Mouse (Mus musculus) stomach, embryonic 15.5 days (tissue): ENCODE measurements at regions not wholly inside any gene's neighbourhood (a gene's known extent, or its start where the extent isn't known, plus 50 kb on each side); places are given as distances from the start of the nearest gene placed in this dataset.

Experiments used
- ATAC-seq: fragments of 200-750 bp; cut with Nextera tagmentation; 2 replicates; pipeline ENCODE4 v1.8.0; 2017; ENCODE audit warnings: low read depth, moderate number of reproducible peaks, moderate TSS enrichment; ENCODE audit not compliant: insufficient read depth, low FRiP score
- H3K27ac ChIP-seq: fragments of 300-500 bp; sonication (generic); 2 replicates; pipeline ENCODE4 v1.5.1; 2015; ENCODE audit warnings: mild to moderate bottlenecking, inconsistent platforms
- H3K27me3 ChIP-seq: fragments of 300-500 bp; sonication (generic); replicated peaks from 2 replicates; pipeline ENCODE4 v1.6.1; 2015; ENCODE audit warnings: inconsistent platforms
- H3K36me3 ChIP-seq: fragments of 300-500 bp; sonication (generic); 2 replicates; pipeline ENCODE4 v1.6.1; 2015; ENCODE audit warnings: inconsistent platforms
- H3K4me1 ChIP-seq: fragments of 300-500 bp; sonication (generic); 2 replicates; pipeline ENCODE4 v1.6.1; 2015; ENCODE audit warnings: inconsistent platforms
- H3K4me2 ChIP-seq: fragments of 300-500 bp; sonication (generic); 2 replicates; pipeline ENCODE4 v1.6.1; 2015; ENCODE audit warnings: mild to moderate bottlenecking, inconsistent platforms
- H3K4me3 ChIP-seq: fragments of 300-500 bp; sonication (generic); replicated peaks from 2 replicates; pipeline ENCODE4 v1.5.1; 2015; ENCODE audit warnings: inconsistent platforms
- H3K9ac ChIP-seq: fragments of 300-500 bp; sonication (generic); 2 replicates; pipeline ENCODE4 v1.6.1; 2015; ENCODE audit warnings: inconsistent platforms
- H3K9me3 ChIP-seq: fragments of 300-500 bp; sonication (generic); 2 replicates; pipeline ENCODE4 v1.6.1; 2016; ENCODE audit warnings: inconsistent platforms
- WGBS: fragments of 180-500 bp; shearing (Covaris S2); methylation state at CpG from one replicate; pipeline ENCODE4 v1.1.7; 2015; 5-methylcytosine and 5-hydroxymethylcytosine counted together

DNA sequence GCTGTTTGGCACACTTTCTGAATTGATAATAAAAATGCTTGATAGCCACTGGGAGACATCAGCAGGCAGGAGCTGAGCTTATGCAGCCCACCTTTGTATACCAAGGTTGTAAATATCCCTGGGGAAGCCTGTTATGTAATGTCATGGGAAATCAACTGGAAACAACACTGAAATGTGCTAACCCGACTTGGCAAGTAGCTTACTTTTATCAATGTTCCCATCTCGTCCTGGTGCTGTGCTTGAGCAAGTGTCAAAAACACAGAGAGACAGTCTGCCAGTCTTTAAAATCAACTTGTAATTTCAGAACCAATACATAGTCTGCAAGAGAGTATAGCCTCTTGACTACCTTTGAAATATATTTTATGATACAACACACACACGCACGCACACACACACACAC lies 391.7 kb upstream of the Fam241a start:
- Histone ChIP-seq H3K27ac (no peak overlapping the region), H3K36me3 (no peaks in the 10 kb centered on the region), H3K4me2 (no peak overlapping the region), H3K9me3 (no peaks in the 10 kb centered on the region), H3K9ac (no peak overlapping the region), H3K4me1 (no peaks in the 10 kb centered on the region), H3K4me3 (no peak overlapping the region), H3K27me3 (no peaks in the 10 kb centered on the region)
- ATAC-seq, result no peak
- 62% methylated on average over 4 of the region's 4 CpGs for WGBS

- Histone ChIP-seq H3K9me3 (no peaks in the 10 kb centered on the region), H3K4me3 (no peak overlapping the region), H3K36me3 (no peaks in the 10 kb centered on the region), H3K27me3 (no peaks in the 10 kb centered on the region), H3K4me2 (no peak overlapping the region), H3K9ac (no peak overlapping the region), H3K4me1 (no peaks in the 10 kb centered on the region), H3K27ac (no peak overlapping the region)
- WGBS, result 22% methylated on average over 6 of the region's 6 CpGs
- peak; percentile 73 for ATAC-seq
Measured at GRCm38 (mm10) chr3:128285214-128285613, 389.1 kb upstream of the Fam241a start.

DNA sequence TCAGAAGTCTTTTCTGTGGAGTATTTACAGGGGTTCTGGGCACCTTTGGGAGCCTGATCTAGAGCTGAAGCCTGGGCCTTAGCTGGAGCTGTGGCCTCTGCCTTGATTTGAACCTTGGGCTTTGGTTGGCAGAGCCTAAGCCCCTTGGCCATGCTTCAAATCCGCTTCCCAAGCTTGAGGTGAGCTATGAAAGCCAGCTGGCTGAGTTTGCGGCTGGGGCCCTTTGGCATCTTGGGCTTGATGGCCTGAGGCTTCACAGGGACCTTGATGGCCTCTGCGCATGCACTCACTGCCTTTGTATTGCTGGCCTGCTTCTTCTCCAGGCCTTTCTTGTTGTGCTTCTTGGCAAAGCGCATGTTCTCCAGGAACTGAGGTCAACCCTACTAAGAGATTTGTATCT lies 384.5 kb upstream of the Fam241a start:
- Histone ChIP-seq H3K9ac (no peak overlapping the region), H3K36me3 (no peaks in the 10 kb centered on the region), H3K4me1 (no peaks in the 10 kb centered on the region), H3K4me2 (no peak overlapping the region), H3K27ac (no peak overlapping the region), H3K4me3 (no peak overlapping the region), H3K9me3 (no peaks in the 10 kb centered on the region), H3K27me3 (no peaks in the 10 kb centered on the region)
- 88% methylated on average over 4 of the region's 4 CpGs for WGBS
- no peak for ATAC-seq

DNA sequence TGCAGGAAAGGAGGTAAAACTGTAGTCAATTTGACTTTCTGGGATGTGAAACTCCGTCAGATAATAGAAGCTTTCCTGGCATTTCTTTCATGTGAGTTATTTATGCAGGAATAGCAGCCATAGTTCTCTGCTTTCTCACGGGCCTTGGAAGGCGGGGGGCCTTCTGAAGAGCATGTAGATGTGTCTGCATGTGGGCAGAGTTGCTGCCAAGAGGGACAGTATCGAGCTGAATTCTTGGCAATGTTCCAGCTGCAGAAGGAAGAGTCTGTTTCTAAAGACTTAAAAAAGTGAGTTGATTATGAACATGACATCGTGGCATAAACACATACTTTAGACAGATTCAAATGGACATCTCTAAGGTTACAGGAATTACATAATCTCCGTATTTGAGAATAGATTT lies 374.5 kb upstream of the Fam241a start:
- Histone ChIP-seq H3K27me3 (no peaks in the 10 kb centered on the region), H3K4me3 (no peak overlapping the region), H3K4me1 (no peaks in the 10 kb centered on the region), H3K9me3 (no peaks in the 10 kb centered on the region), H3K36me3 (no peaks in the 10 kb centered on the region), H3K4me2 (no peak overlapping the region), H3K27ac (no peak overlapping the region), H3K9ac (no peak overlapping the region)
- 30% methylated on average over 6 of the region's 6 CpGs for WGBS
- no peak for ATAC-seq

- H3K4me2 ChIP-seq, result no peak overlapping the region
- 69% methylated on average over 2 of the region's 2 CpGs for WGBS
- H3K27ac ChIP-seq, result no peak overlapping the region
- H3K36me3 ChIP-seq, result no peaks in the 10 kb centered on the region
- H3K9me3 ChIP-seq, result no peaks in the 10 kb centered on the region
- H3K4me1 ChIP-seq, result no peaks in the 10 kb centered on the region
- H3K4me3 ChIP-seq, result no peak overlapping the region
- H3K9ac ChIP-seq, result no peak overlapping the region
- H3K27me3 ChIP-seq, result no peaks in the 10 kb centered on the region
- no peak for ATAC-seq
Measured at GRCm38 (mm10) chr3:128261208-128261607, 365.1 kb upstream of the Fam241a start.

DNA sequence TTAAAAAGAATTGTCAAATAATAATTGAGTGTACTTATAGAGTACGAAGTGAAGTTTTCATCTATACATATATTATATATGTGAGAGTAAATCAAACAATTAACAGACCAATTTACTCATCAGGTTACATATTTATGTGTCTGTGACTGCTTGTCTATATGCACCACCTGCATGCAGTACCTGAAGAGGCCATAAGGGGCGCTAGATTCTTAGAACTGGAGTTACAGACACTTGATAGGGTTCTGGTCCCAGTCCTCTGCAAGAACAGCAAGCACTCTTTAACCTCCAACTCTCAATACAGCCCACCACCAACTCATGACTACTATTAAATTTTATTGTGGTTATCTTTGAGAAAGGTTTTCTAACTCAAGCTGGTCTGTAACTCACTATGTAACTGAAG lies 351.7 kb upstream of the Fam241a start:
- 76% methylated on average over 2 of the region's 2 CpGs for WGBS
- Histone ChIP-seq H3K27ac (no peak overlapping the region), H3K4me1 (no peaks in the 10 kb centered on the region), H3K9ac (no peak overlapping the region), H3K27me3 (no peaks in the 10 kb centered on the region), H3K4me2 (no peak overlapping the region), H3K9me3 (no peaks in the 10 kb centered on the region), H3K36me3 (no peaks in the 10 kb centered on the region), H3K4me3 (no peak overlapping the region)
- ATAC-seq, result no peak

DNA sequence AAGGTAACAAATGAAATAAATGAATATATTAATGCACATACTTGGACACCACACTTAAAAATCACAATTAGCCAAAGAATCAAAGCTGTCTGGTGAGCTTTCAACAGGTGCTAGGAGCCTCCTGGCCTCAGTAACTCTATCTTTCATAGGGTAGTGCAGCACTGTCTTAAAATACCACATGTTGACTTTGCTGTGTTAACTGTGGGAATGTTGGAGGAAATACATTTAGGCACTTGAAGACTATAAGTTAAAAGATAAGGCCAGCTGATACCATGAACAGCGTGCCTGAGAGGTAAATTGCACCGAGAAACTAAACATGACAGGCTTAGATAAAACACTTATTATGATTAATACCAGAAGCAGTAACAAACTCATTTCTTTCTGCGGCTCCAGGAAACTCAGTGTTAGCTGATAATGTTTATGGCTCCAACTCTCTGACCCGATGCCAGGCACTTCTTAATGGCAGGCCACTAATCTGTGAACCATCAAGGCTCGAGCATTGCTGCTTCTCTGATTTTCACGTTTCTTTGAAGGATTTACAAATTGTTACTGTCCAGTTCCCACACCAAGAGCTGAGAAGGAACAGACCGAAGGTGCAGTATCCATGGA lies 343.8 kb upstream of the Fam241a start:
- H3K27ac ChIP-seq, result no peak overlapping the region
- no peak overlapping the region for H3K4me3 ChIP-seq
- 0 out of 2 replicates have a peak, but pooled peaks have one; percentile 56 for ATAC-seq
- no peak overlapping the region for H3K9ac ChIP-seq
- H3K9me3 ChIP-seq, result no peaks in the 10 kb centered on the region
- WGBS, result 19% methylated on average over 7 of the region's 7 CpGs
- H3K4me1 ChIP-seq, result no peaks in the 10 kb centered on the region
- no peaks in the 10 kb centered on the region for H3K36me3 ChIP-seq
- H3K27me3 ChIP-seq, result no peaks in the 10 kb centered on the region
- no peak overlapping the region for H3K4me2 ChIP-seq

DNA sequence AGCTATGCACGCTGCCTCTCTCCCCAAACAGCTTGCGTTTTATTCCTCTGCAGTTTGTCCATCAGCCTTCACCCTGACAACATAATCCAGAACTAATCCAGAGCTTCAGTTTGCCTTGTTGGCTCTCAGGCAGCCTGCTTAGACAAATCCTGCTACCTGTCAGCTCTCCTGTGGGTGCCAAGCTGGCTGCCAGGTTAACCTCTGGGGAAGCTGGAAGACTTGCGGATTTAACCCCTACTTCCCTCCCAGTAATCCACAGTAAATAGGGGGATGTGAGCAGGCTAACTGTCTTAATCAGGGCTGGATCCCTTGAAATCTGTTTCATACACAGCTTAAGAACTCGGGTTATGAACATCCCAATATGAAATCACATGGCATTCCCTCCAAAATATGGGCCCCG lies 334.3 kb upstream of the Fam241a start:
- no peak overlapping the region for H3K9ac ChIP-seq
- H3K36me3 ChIP-seq, result no peaks in the 10 kb centered on the region
- H3K4me3 ChIP-seq, result no peak overlapping the region
- 48% methylated on average over 5 of the region's 5 CpGs for WGBS
- H3K27ac ChIP-seq, result no peak overlapping the region
- no peaks in the 10 kb centered on the region for H3K9me3 ChIP-seq
- no peak overlapping the region for H3K4me2 ChIP-seq
- no peaks in the 10 kb centered on the region for H3K4me1 ChIP-seq
- ATAC-seq, result no peak
- H3K27me3 ChIP-seq, result no peaks in the 10 kb centered on the region

DNA sequence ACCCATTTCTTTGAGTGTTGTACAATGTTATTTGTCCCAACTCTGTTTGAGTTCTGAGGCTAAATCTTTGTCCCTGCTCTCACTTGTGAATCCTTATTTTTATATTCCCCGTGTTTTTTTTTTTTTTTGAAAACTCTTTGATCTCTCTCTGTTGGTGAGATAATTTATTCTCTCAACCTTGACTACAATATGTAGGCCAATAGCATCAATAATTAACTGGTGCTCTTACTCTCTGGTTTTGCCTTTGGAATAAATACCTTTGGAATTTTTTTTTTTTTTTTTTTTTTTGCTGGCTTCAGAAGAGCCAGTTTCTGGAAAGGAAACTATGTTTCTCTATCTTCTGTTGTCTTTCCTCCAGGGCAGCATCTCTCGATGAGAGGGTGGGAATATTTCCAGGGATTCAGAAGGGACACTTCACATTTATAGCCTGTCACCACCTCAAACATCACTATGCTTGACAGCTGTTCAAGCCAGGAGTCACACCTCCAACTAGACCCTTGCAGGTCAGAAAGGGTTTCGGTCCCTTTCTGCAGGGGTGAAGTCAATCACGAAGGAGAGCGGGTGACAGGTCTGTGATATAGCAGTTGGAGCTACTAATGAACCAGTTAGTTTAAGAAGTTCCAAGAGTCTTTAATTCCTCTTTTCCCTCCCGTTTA lies 330.9 kb upstream of the Fam241a start:
- no peak overlapping the region for H3K4me3 ChIP-seq
- no peak overlapping the region for H3K9ac ChIP-seq
- 59% methylated on average over 6 of the region's 6 CpGs for WGBS
- H3K27me3 ChIP-seq, result no peaks in the 10 kb centered on the region
- no peak overlapping the region for H3K27ac ChIP-seq
- no peak for ATAC-seq
- no peaks in the 10 kb centered on the region for H3K9me3 ChIP-seq
- H3K4me2 ChIP-seq, result no peak overlapping the region
- H3K4me1 ChIP-seq, result no peaks in the 10 kb centered on the region
- H3K36me3 ChIP-seq, result no peaks in the 10 kb centered on the region

GRCm38 (mm10) chr3:128226503-128226902 lies 330.4 kb upstream of the Fam241a start:
- Histone ChIP-seq H3K4me3 (no peak overlapping the region), H3K4me1 (no peaks in the 10 kb centered on the region), H3K36me3 (no peaks in the 10 kb centered on the region), H3K4me2 (no peak overlapping the region), H3K27me3 (no peaks in the 10 kb centered on the region), H3K9me3 (no peaks in the 10 kb centered on the region), H3K27ac (no peak overlapping the region), H3K9ac (no peak overlapping the region)
- no peak for ATAC-seq
- 74% methylated on average over 6 of the region's 6 CpGs for WGBS

DNA sequence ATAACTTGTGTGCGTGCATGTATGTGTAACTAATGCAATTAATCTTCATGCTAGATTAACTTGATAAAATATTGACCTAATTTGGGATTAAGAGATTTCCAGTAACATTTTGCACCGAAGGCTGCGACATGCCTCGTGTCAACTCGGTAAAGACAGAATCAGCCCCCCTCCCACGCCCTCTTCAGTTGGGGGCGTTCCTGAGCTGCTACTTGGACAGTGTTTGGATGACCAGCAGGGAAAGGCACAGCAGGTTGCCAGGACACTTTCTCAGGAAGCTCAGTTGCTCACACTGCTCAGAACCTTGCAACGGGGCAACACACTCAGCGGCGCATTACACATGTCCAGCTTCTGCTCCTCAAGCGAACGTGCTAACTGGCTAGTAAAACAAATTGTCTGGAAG lies 326.2 kb upstream of the Fam241a start:
- no peak for ATAC-seq
- Histone ChIP-seq H3K4me1 (no peaks in the 10 kb centered on the region), H3K36me3 (no peaks in the 10 kb centered on the region), H3K9ac (no peak overlapping the region), H3K27ac (no peak overlapping the region), H3K4me2 (no peak overlapping the region), H3K9me3 (no peaks in the 10 kb centered on the region), H3K27me3 (no peaks in the 10 kb centered on the region), H3K4me3 (no peak overlapping the region)
- 49% methylated on average over 12 of the region's 12 CpGs for WGBS

- WGBS, result 88% methylated on average over 2 of the region's 2 CpGs
- no peak overlapping the region for H3K4me2 ChIP-seq
- no peaks in the 10 kb centered on the region for H3K36me3 ChIP-seq
- H3K9ac ChIP-seq, result no peak overlapping the region
- no peak overlapping the region for H3K27ac ChIP-seq
- ATAC-seq, result no peak
- no peak overlapping the region for H3K4me3 ChIP-seq
- no peaks in the 10 kb centered on the region for H3K4me1 ChIP-seq
- H3K27me3 ChIP-seq, result no peaks in the 10 kb centered on the region
- H3K9me3 ChIP-seq, result no peaks in the 10 kb centered on the region
Measured at GRCm38 (mm10) chr3:128221625-128222024, 325.5 kb upstream of the Fam241a start.
